Mouse (Mus musculus): ENCODE data around the gene 2310061I04Rik. TPM values are rescaled to one million over a fixed set of nuclear protein-coding genes. Genes with fewer than 3 reads are reported as not detected.

2310061I04Rik gene
- polyA plus RNA-seq, 1 experiment from 2014 or later, result 36.6 TPM

DNA sequence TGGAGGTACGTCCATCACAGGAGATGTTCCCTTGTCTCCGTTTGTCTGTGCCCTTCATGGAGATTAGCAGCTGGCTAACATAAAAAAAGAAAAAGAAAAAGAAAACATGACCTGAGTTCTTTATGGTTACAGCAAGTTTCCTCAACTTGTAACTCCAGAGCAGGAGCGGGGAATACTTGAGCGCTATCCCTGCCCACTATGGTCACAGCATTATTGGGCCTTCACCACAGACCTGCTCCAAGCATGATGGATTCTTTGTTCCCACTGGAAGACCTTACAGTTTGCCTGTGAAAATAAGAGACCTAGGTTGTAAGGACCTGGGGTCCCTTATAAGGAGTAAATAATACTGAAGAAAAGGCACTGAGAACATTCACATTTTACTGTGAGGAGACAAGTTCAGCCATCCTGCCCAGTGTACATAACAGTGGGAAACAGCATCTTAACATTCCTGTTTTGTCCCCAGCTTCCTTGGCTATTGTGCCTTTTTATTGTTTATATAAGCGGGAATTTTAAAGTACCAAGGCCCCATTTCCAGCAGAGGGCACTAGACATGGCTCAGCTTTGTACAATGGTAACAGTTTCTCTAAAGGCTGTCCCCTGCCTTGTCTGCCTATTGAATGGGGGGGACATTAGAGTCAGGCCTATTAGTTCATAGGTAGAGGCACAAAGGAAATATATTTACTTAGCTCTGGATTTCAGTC, 23.8 kb upstream of the 2310061I04Rik start:
- 66% methylated on average over 5 of the region's 5 CpGs for WGBS
- Histone ChIP-seq H3K9me3 (replicated peaks; ENCODE audit: low read length) (no peaks in the 10 kb centered on the region), H3K27ac (peak overlapping the region; percentile 33; the same call in 1 of the 2 replicates), H3K4me3 (replicated peaks; ENCODE audit: low read depth, low read length) (no peak overlapping the region), H3K36me3 (ENCODE audit: insufficient read depth, low read length) (peaks cover 25% of the 10 kb centered on the region), H3K27me3 (ENCODE audit: insufficient read depth, low read length) (no peaks in the 10 kb centered on the region), H3K4me1 (replicated peaks; ENCODE audit: insufficient read depth, low read length) (peaks cover 18% of the 10 kb centered on the region; the same call in 1 of the 2 replicates), H3K4me2 (ENCODE audit: low read length) (no peak overlapping the region), H3K9ac (ENCODE audit: low read depth, low read length) (no peak overlapping the region)
- no peak for ATAC-seq (replicated peaks; ENCODE audit: low FRiP score, low read depth)
- peak; percentile 85 for DNase-seq (ENCODE audit: low spot score)
- peak; percentile 79 for TF ChIP-seq CTCF (IDR thresholded peaks at IDR 0.05; ENCODE audit: low read depth)

DNA sequence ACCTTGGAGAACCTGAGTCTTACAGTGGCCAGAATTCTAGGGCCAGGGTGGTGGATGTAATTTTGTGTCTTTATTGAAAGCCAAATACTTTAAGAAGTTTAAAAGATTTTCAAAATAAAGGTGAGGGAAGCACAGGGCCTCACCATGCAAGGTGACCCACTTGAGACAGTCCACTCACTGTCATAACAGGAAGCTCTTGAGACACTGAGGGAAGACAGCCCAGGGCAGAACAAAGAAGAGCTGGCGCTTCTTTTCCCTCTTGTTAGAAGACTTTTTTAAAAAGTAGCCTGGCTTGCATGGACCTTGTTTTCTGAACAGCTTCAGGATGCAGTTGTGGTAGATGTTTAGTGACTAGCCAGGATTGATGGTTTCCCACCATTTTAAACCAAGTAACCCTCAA, 23.2 kb upstream of the 2310061I04Rik start:
- 89% methylated on average over 1 of the region's 1 CpGs for WGBS
- no peaks in the 10 kb centered on the region for H3K9me3 ChIP-seq (replicated peaks; ENCODE audit: low read length)
- H3K4me3 ChIP-seq (replicated peaks; ENCODE audit: low read depth, low read length), result no peak overlapping the region
- DNase-seq (ENCODE audit: low spot score) (no peak), ATAC-seq (replicated peaks; ENCODE audit: low FRiP score, low read depth) (no peak)
- peak overlapping the region; percentile 98; the same call in 1 of the 2 replicates for H3K27ac ChIP-seq
- H3K36me3 ChIP-seq (ENCODE audit: insufficient read depth, low read length), result peaks cover 23% of the 10 kb centered on the region
- H3K4me1 ChIP-seq (replicated peaks; ENCODE audit: insufficient read depth, low read length), result peaks cover 20% of the 10 kb centered on the region; the same call in 1 of the 2 replicates
- H3K9ac ChIP-seq (ENCODE audit: low read depth, low read length), result no peak overlapping the region
- H3K27me3 ChIP-seq (ENCODE audit: insufficient read depth, low read length), result no peaks in the 10 kb centered on the region
- TF ChIP-seq CTCF (IDR thresholded peaks at IDR 0.05; ENCODE audit: low read depth), result no peak
- H3K4me2 ChIP-seq (ENCODE audit: low read length), result no peak overlapping the region

DNA sequence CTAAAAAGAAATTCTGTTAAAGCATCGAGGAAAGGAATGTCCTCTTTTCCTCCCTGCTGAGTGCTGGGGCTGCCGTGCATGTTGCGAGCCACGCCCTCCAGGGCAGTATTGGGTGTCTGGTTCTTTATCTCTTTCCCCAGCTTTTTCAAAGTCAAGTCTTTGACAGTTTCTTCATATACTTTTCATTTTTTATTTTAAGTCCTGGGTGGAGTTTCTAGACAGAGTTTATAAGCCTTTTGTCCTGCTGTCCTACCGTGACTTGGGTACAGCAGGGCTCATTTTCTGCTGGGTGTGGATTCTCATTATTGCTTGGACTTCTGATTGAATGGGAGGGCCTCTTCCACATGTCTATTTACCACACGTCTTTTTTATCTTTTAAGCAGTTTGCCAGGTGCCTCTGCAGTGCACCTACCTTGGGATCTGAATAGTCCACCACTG, 22.7 kb upstream of the 2310061I04Rik start:
- ATAC-seq (replicated peaks; ENCODE audit: low FRiP score, low read depth), result no peak
- DNase-seq (ENCODE audit: low spot score), result peak; percentile 40
- Histone ChIP-seq H3K4me1 (replicated peaks; ENCODE audit: insufficient read depth, low read length) (peaks cover 22% of the 10 kb centered on the region; the same call in 1 of the 2 replicates), H3K27me3 (ENCODE audit: insufficient read depth, low read length) (no peaks in the 10 kb centered on the region), H3K36me3 (ENCODE audit: insufficient read depth, low read length) (peaks cover 18% of the 10 kb centered on the region; the same call in 1 of the 2 replicates), H3K4me3 (replicated peaks; ENCODE audit: low read depth, low read length) (peak overlapping the region; percentile 66; the same call in 1 of the 2 replicates), H3K4me2 (ENCODE audit: low read length) (peak overlapping the region; percentile 65), H3K27ac (peak overlapping the region; percentile 98), H3K9me3 (replicated peaks; ENCODE audit: low read length) (no peaks in the 10 kb centered on the region), H3K9ac (ENCODE audit: low read depth, low read length) (peak overlapping the region; percentile 96; the same call in 1 of the 2 replicates)
- no peak for TF ChIP-seq CTCF (IDR thresholded peaks at IDR 0.05; ENCODE audit: low read depth)
- WGBS, result 34% methylated on average over 6 of the region's 6 CpGs

DNA sequence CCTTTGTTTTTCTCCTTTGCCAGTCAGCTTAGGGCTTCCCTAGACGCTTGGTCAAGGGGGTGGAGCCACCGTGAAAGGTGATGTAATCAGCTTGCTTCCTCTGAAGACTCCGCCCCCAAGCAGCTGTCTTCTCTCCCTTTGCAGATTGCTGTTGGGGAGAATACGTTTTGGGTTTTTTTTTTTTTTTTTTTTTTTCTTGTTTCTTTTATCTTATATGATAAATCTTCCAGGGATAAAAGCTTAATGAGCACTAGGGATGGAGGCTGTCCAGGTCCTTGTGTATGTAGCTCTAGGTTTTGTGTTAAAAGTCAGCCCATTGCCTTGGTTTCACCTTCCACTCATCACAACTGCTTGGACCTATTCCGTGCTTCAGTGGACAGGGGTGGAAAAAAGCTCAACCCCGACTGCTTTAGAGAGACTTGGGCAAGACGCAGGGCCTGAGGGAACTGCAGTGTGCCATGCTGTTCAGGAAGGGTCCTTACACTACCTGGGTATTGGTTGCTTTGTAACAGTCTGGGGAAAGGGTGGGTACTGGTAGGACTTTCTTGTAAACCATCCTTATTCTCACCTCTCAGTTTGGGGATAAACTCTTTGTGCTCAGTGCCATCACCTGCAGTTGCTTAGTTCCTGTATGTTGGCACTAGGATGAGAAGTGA, 22.0 kb upstream of the 2310061I04Rik start:
- 6% methylated on average over 7 of the region's 7 CpGs for WGBS
- DNase-seq (ENCODE audit: low spot score) (peak; percentile 99), ATAC-seq (replicated peaks; ENCODE audit: low FRiP score, low read depth) (peak; percentile 36)
- Histone ChIP-seq H3K9ac (ENCODE audit: low read depth, low read length) (peak overlapping the region; percentile 96), H3K36me3 (ENCODE audit: insufficient read depth, low read length) (peaks cover 16% of the 10 kb centered on the region; the same call in 1 of the 2 replicates), H3K4me3 (replicated peaks; ENCODE audit: low read depth, low read length) (peak overlapping the region; percentile 66), H3K4me1 (replicated peaks; ENCODE audit: insufficient read depth, low read length) (peaks cover 22% of the 10 kb centered on the region; the same call in 1 of the 2 replicates), H3K4me2 (ENCODE audit: low read length) (peak overlapping the region; percentile 65), H3K27me3 (ENCODE audit: insufficient read depth, low read length) (no peaks in the 10 kb centered on the region), H3K9me3 (replicated peaks; ENCODE audit: low read length) (no peaks in the 10 kb centered on the region), H3K27ac (peak overlapping the region; percentile 98)
- TF ChIP-seq CTCF (IDR thresholded peaks at IDR 0.05; ENCODE audit: low read depth), result no peak

DNA sequence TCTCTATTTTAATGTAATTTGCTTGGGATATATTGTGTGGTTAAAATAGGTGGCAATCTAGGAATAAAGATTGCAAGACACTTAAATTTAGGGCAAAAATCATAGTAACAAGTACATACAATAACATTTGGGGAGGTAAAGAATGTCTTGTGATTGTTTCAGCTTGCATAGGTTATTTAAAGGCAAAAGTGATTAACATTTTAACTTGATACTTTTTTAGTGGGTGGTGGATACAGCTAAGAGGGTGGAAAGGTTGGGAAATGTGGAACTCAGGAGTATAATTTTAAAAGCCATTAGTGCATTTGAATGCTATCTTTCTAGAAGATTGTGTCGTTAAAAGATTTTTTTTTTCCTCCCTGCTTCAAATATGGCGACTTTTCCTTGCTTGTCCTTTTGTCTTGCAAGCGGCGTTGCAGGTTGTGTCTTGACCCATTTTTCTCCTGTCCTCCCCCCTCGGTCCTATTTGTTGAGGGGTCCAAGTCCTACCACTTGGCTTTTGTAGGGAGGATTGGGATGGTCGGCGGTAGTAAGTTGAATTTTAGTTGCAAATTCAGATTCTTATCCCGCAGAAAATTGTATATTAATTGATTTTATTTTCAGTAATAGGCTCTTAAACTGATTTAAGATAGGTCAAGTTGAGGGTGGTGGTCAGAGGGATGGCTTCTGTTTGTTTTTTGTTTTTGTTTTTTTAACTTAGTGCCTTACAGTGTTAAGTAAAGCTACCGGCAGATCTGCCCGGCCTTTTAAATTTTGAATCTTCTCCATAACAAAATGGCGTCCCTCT, 21.2 kb upstream of the 2310061I04Rik start:
- H3K9ac ChIP-seq (ENCODE audit: low read depth, low read length), result peak overlapping the region; percentile 96
- 0% methylated on average over 11 of the region's 11 CpGs for WGBS
- peak overlapping the region; percentile 98 for H3K27ac ChIP-seq
- ATAC-seq (replicated peaks; ENCODE audit: low FRiP score, low read depth) (no peak), DNase-seq (ENCODE audit: low spot score) (peak; percentile 83)
- H3K4me2 ChIP-seq (ENCODE audit: low read length), result peak overlapping the region; percentile 65
- no peak for TF ChIP-seq CTCF (IDR thresholded peaks at IDR 0.05; ENCODE audit: low read depth)
- peak overlapping the region; percentile 66 for H3K4me3 ChIP-seq (replicated peaks; ENCODE audit: low read depth, low read length)
- H3K36me3 ChIP-seq (ENCODE audit: insufficient read depth, low read length), result peaks cover 9% of the 10 kb centered on the region; the same call in 1 of the 2 replicates
- H3K9me3 ChIP-seq (replicated peaks; ENCODE audit: low read length), result no peaks in the 10 kb centered on the region
- no peaks in the 10 kb centered on the region for H3K27me3 ChIP-seq (ENCODE audit: insufficient read depth, low read length)
- peaks cover 22% of the 10 kb centered on the region; the same call in 1 of the 2 replicates for H3K4me1 ChIP-seq (replicated peaks; ENCODE audit: insufficient read depth, low read length)

Data from kidney, postnatal 0 days (tissue).